Mouse (Mus musculus) C2C12 (cell line): ENCODE data around the gene Chek2. TPM values are rescaled to one million over a fixed set of nuclear protein-coding genes. Genes with fewer than 3 reads are reported as not detected.

ENCODE experiments used
- H3K27me3 ChIP-seq: one replicate; pipeline ENCODE4 v1.6.1; 2011; ENCODE audit not compliant: control insufficient read depth, insufficient read depth, insufficient read length
- H3K36me3 ChIP-seq: one replicate; pipeline ENCODE4 v1.6.1; 2011; ENCODE audit not compliant: control insufficient read depth, insufficient read depth
- H3K4me3 ChIP-seq: one replicate; pipeline ENCODE4 v1.5.1; 2011; ENCODE audit warnings: mild to moderate bottlenecking, control low read depth; ENCODE audit not compliant: poor library complexity, insufficient read depth, severe bottlenecking
- H3K79me2 ChIP-seq: one replicate; pipeline ENCODE4 v1.6.1; 2011; ENCODE audit not compliant: control insufficient read depth, insufficient read depth
- H3K79me3 ChIP-seq: one replicate; pipeline ENCODE4 v1.6.1; 2011; ENCODE audit warnings: low read depth, control low read depth
- H3ac ChIP-seq: one replicate; pipeline ENCODE3; 2011; ENCODE audit warnings: low read depth; ENCODE audit not compliant: control insufficient read depth, insufficient read length
- CEBPB ChIP-seq: IDR thresholded peaks from one replicate; pipeline ENCODE4 v1.6.1; 2011; ENCODE audit warnings: low read depth, mild to moderate bottlenecking, control low read depth, moderate library complexity
- CTCF ChIP-seq: IDR thresholded peaks from one replicate; pipeline ENCODE4 v1.5.1; 2011; ENCODE audit not compliant: control insufficient read depth, insufficient read depth, insufficient read length
- FOSL1 ChIP-seq: IDR thresholded peaks from one replicate; pipeline ENCODE4 v1.8.0; 2011; ENCODE audit warnings: mild to moderate bottlenecking, low read length; ENCODE audit not compliant: poor library complexity, insufficient read depth, severe bottlenecking
- MAX ChIP-seq: IDR thresholded peaks from one replicate; pipeline ENCODE4 v1.6.1; 2011; ENCODE audit warnings: mild to moderate bottlenecking, control low read depth
- MYOD1 ChIP-seq: IDR thresholded peaks from one replicate; pipeline ENCODE4 v1.6.1; 2011; ENCODE audit warnings: low read depth; ENCODE audit not compliant: control insufficient read depth, insufficient read length
- MYOG ChIP-seq: IDR thresholded peaks from one replicate; pipeline ENCODE4 v1.6.1; 2011; ENCODE audit not compliant: control insufficient read depth, insufficient read length; ENCODE audit errors: extremely low read depth
- USF1 ChIP-seq: IDR thresholded peaks from one replicate; pipeline ENCODE4 v1.6.1; 2011; ENCODE audit warnings: low read depth, mild to moderate bottlenecking, control low read depth, moderate library complexity
- polyA plus RNA-seq: library from polyadenylated mRNA; unstranded; fragments of >200 nt; fragmentation: generic; extraction: Trizol; gene quantifications from one replicate; pipeline ENCODE4 v1.2.1, GENCODE M21; 2012; ENCODE audit warnings: missing spikeins

Gene Chek2
- polyA plus RNA-seq, 1 experiment, result 8.2 TPM

GRCm38 (mm10) chr5:110852990-110853389 lies 13.2 kb downstream of the Chek2 start:
- no peaks in the 10 kb centered on the region for H3K79me3 ChIP-seq
- no peak overlapping the region for H3K4me3 ChIP-seq
- H3K36me3 ChIP-seq, result peaks cover 17% of the 10 kb centered on the region
- no peaks in the 10 kb centered on the region for H3K27me3 ChIP-seq
- no peak overlapping the region for H3ac ChIP-seq
- no peaks in the 10 kb centered on the region for H3K79me2 ChIP-seq
- TF ChIP-seq CEBPB, result no peak

- Histone ChIP-seq H3ac (no peak overlapping the region), H3K79me3 (no peaks in the 10 kb centered on the region), H3K4me3 (no peak overlapping the region), H3K79me2 (no peaks in the 10 kb centered on the region), H3K36me3 (peaks cover 5% of the 10 kb centered on the region), H3K27me3 (no peaks in the 10 kb centered on the region)
- TF ChIP-seq MAX (no peak), MYOD1 (no peak), CTCF (no peak), FOSL1 (no peak), MYOG (no peak), USF1 (no peak), CEBPB (no peak)
Measured at GRCm38 (mm10) chr5:110857091-110857490, 17.3 kb downstream of the Chek2 start.

- TF ChIP-seq MAX (no peak), MYOD1 (no peak), USF1 (no peak), FOSL1 (no peak), CEBPB (no peak), MYOG (no peak), CTCF (no peak)
- H3ac ChIP-seq, result no peak overlapping the region
- peaks cover 5% of the 10 kb centered on the region for H3K36me3 ChIP-seq
- H3K79me2 ChIP-seq, result no peaks in the 10 kb centered on the region
- H3K79me3 ChIP-seq, result no peaks in the 10 kb centered on the region
- no peak overlapping the region for H3K4me3 ChIP-seq
- H3K27me3 ChIP-seq, result no peaks in the 10 kb centered on the region
Measured at GRCm38 (mm10) chr5:110859013-110859650, 19.4 kb downstream of the Chek2 start.

- H3K27me3 ChIP-seq, result no peaks in the 10 kb centered on the region
- H3ac ChIP-seq, result no peak overlapping the region
- no peak overlapping the region for H3K4me3 ChIP-seq
- no peaks in the 10 kb centered on the region for H3K79me2 ChIP-seq
- H3K79me3 ChIP-seq, result no peaks in the 10 kb centered on the region
- no peak for TF ChIP-seq MAX
- TF ChIP-seq CTCF, result no peak
- H3K36me3 ChIP-seq, result peaks cover 5% of the 10 kb centered on the region
Measured at GRCm38 (mm10) chr5:110860445-110860844, 20.7 kb downstream of the Chek2 start.

GRCm38 (mm10) chr5:110868460-110868859 lies 28.7 kb downstream of the Chek2 start:
- H3K79me3 ChIP-seq, result no peaks in the 10 kb centered on the region
- H3K36me3 ChIP-seq, result peaks cover 9% of the 10 kb centered on the region
- H3K79me2 ChIP-seq, result no peaks in the 10 kb centered on the region
- no peak overlapping the region for H3ac ChIP-seq
- TF ChIP-seq CTCF, result no peak
- no peak for TF ChIP-seq MYOG
- TF ChIP-seq FOSL1, result no peak
- no peak overlapping the region for H3K4me3 ChIP-seq
- no peaks in the 10 kb centered on the region for H3K27me3 ChIP-seq

GRCm38 (mm10) chr5:110869242-110869669 lies 29.5 kb downstream of the Chek2 start:
- Histone ChIP-seq H3K79me3 (no peaks in the 10 kb centered on the region), H3ac (no peak overlapping the region), H3K27me3 (no peaks in the 10 kb centered on the region), H3K4me3 (no peak overlapping the region), H3K36me3 (peaks cover 9% of the 10 kb centered on the region), H3K79me2 (no peaks in the 10 kb centered on the region)
- TF ChIP-seq FOSL1, result no peak
- no peak for TF ChIP-seq CEBPB
- TF ChIP-seq MYOG, result no peak

GRCm38 (mm10) chr5:110873160-110873559 lies 33.4 kb downstream of the Chek2 start:
- Histone ChIP-seq H3ac (no peak overlapping the region), H3K79me3 (no peaks in the 10 kb centered on the region), H3K4me3 (no peak overlapping the region), H3K36me3 (peaks cover 9% of the 10 kb centered on the region), H3K79me2 (no peaks in the 10 kb centered on the region), H3K27me3 (no peaks in the 10 kb centered on the region)
- no peak for TF ChIP-seq CEBPB
- TF ChIP-seq MAX, result no peak
- no peak for TF ChIP-seq MYOD1
- no peak for TF ChIP-seq MYOG
- TF ChIP-seq USF1, result no peak
- no peak for TF ChIP-seq CTCF
- no peak for TF ChIP-seq FOSL1
